ENCODE assay signal across 11 mouse cellular contexts in the genomic region with DNA sequence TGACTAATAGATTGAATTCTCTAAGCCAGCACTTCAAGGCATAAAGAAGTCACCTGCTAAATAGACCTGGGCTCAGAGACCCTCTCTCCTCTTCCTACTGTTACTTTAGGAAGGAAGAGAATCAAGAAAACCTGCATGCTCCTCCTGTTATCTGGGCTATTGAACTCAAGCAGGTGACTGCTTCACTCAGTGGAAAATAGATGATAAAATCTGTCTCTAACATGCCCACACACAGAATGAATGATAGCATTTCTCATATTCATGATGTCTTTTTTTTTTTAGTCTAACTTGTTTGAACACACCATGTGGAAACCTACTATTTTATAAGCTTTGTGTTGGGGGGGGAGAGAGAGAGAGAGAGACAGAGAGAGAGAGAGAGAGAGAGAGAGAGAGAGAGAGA.
"Had no signal": no experiment of that assay in that cellular context is flagged by ENCODE, and none has a peak within 500 bp of the region (broad histone marks: within the 10 kb centered on the region; RNA-seq: fewer than 3 reads in every experiment).

No protein-coding gene starts in this region.

- H3K9ac ChIP-seq: limb, embryonic 12.5 days; liver, embryonic 13.5 days; liver, postnatal 0 days; midbrain, embryonic 15.5 days; neural tube, embryonic 13.5 days had no signal

- H3K4me1 ChIP-seq: midbrain, embryonic 15.5 days had no signal

- DNase-seq: layer of hippocampus, adult 9-11 months; layer of hippocampus, postnatal 36 days; liver; liver, embryonic 13.5 days; liver, postnatal 0 days; right cerebral cortex, postnatal 14 days; thymus, adult 18-20 months had no signal

- H3K27me3 ChIP-seq: limb, embryonic 12.5 days; liver, embryonic 13.5 days; midbrain, embryonic 15.5 days; neural tube, embryonic 13.5 days had no signal

- H3K9me3 ChIP-seq: limb, embryonic 12.5 days; liver, embryonic 13.5 days; midbrain, embryonic 15.5 days; neural tube, embryonic 13.5 days had no signal

- H3K36me3 ChIP-seq: limb, embryonic 12.5 days; liver, embryonic 13.5 days; midbrain, embryonic 15.5 days; neural tube, embryonic 13.5 days had no signal

- ATAC-seq: liver, postnatal 0 days; lung, postnatal 0 days; midbrain, embryonic 15.5 days had no signal

- H3K4me3 ChIP-seq: limb, embryonic 12.5 days; liver, embryonic 13.5 days; midbrain, embryonic 15.5 days; neural tube, embryonic 13.5 days had no signal

- H3K27ac ChIP-seq: limb, embryonic 12.5 days; liver, embryonic 13.5 days; midbrain, embryonic 15.5 days; neural tube, embryonic 13.5 days had no signal

- H3K4me2 ChIP-seq: limb, embryonic 12.5 days; liver, embryonic 13.5 days; midbrain, embryonic 15.5 days; neural tube, embryonic 13.5 days had no signal
